Mouse (Mus musculus) thymus, adult 18-20 months (tissue): Measurements from ENCODE around the gene Cers1.

ENCODE experiments used
- DNase-seq, 2 experiments: peaks; one replicate each; pipeline ENCODE4 v3.0.0; 2022; ENCODE audit warnings: mixed read lengths in 2 of 2

Gene Cers1

DNA sequence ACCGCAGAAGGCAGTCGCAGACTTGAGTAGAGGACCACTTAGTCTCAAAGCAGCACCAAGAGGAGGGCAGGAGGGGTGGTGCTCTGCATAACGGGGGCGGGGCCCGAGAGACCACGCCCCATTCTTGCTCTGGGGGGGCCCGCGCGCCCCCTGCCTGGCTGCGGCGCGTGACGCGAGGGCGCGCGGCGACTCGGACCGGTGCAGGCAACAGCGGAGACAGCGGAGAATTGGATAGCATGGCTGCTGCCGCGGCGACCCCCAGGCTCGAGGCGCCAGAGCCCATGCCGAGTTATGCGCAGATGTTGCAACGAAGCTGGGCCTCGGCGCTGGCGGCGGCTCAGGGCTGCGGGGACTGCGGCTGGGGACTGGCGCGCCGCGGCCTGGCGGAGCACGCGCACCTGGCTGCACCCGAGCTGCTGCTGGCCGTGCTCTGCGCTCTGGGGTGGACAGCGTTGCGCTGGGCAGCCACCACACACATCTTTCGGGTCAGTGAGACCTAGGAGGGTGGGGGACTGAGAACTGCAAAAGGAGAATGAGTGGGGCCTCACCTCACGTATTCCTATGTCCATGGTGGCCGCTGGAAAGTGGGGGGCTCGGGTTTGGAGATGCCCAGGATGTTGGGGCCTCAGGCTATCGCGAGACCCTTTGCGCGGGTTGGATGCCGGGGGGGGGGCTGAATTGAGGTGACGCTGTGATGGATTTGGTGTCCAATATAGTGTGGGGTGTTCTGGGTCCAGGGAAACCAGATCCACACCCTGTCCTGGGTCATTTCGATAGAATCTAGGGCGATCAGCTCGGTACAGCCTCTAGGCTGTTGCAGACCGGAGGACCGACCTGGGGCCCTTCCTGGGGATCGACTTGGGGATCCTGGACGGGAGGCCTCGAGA is at the start of gene Cers1:
TSS of gene Cers1 (plus strand) at position 152 of the 887 bp plus-strand sequence.
- DNase-seq = peak in 1 of 2 experiments; percentile 29

- no peak for DNase-seq
Measured at GRCm38 (mm10) chr8:70267674-70268073, 47.9 kb upstream of the Cers1 start.

- no peak for DNase-seq
Measured at GRCm38 (mm10) chr8:70268311-70268710, 47.3 kb upstream of the Cers1 start.

GRCm38 (mm10) chr8:70268799-70269565 is 46.6 kb upstream of the Cers1 start:
- no peak for DNase-seq

GRCm38 (mm10) chr8:70272949-70273348 is 42.6 kb upstream of the Cers1 start:
- no peak for DNase-seq

DNA sequence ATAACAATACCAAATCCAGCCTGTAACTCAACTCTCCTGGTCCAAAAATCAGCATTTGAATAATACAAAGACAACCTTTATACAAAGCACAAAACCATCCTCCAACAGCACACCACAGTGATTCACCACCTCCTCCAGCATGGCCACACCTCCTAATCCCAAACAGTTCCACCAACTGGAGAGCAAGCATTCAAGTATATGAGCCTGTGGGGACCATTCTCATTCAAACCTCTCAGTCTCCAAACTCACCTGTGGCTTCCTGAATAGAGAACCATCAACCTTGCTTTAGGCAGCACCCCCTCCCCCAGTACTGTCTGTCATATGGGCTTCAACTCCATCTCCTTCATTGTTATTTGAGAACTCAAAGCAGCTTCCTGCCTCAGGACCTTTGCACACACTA is 41.2 kb upstream of the Cers1 start:
- DNase-seq = no peak

- no peak for DNase-seq
Measured at GRCm38 (mm10) chr8:70276476-70276875, 39.1 kb upstream of the Cers1 start.

DNA sequence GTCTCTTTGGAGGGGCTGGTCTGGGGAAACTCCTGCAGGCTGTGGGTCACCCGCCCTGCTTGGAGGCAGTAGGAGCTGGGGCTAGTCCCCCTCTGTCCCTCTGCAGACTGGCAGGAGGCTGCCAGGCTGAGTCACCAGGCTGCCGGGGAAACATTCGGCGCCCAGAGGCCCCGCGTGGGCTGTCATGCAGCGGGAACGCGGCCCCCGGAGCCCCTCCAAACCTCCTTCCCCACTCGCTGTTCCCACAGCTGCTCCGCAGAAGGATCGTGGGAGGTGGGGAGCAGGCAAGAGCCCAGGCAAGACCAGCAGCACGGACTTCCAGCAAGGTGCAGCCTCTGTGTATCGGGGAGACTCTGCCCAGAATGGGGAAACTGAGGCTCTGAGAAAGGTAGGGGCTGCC is 37.4 kb upstream of the Cers1 start:
- DNase-seq = no peak

- DNase-seq = no peak
Measured at GRCm38 (mm10) chr8:70279266-70279665, 36.3 kb upstream of the Cers1 start.

DNA sequence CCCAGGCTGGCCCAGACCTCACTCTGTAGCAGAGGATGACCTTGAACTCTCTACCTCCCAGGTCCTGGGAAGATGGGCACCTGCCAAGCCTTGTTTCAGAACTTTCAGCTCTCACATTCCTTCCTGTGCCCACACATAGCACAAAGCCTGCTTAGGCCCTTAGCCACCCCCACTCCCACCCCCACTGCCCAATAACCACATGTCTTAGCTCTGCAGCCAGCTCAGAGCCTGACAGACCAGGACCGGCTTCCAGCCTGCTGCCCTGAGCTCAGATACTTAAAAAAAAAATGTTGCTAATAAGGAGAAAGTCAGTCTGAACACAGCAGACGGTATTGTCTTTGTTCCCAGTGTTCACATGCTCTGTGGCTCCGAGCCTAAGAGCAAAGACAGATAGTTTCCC is 34.6 kb upstream of the Cers1 start:
- DNase-seq = no peak

DNA sequence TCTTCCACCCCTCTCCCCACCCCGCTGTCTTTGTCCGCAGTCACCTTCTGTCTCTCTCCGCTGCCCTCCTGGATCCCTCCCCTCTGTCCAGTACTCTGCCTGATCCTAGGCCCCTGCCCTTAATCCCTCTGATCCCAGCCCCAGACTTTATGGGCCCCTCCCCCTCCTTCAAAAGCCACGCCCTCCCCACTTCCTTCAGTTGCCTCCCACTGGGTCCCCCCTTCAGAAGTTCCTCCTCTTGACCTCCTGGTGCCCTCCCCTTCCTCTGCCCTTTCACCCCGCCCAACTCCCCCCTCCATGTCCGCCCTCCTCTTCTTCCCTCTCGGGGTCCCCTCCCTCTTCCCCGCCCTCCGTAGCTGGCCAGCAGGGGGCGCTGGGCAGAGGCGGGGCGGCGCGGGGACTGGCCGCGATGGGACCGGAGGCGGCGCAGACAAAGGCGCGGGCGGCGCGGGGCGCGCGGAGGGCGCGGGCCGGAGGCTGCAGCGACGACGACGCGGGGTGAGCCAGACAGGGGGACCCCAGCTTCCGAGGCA is 32.9 kb upstream of the Cers1 start, which contains the start of gene Homer3:
TSS of gene Homer3 (plus strand) at position 225 of the 533 bp plus-strand sequence.
- DNase-seq = peak; percentile 85 to 91

GRCm38 (mm10) chr8:70283136-70284077 is 32.2 kb upstream of the Cers1 start:
- peak in 1 of 2 experiments; percentile 18 for DNase-seq

- DNase-seq = no peak
Measured at GRCm38 (mm10) chr8:70284421-70284820, 31.2 kb upstream of the Cers1 start.

DNA sequence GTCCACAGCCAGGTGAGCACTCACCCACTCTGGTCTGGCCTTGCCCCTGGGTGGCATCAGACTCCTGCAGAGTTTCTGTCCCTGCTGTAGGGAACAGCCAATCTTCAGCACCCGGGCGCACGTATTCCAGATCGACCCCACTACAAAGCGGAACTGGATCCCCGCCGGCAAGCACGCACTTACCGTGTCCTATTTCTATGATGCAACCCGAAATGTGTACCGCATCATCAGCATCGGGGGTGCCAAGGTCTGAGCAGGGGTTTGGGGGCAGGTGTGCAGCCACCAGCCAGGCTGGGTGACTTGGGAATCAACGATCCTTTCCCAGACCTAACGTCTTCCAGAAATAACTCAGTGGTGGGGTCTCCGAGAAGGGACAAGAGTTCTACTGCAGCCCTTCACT is 30.3 kb upstream of the Cers1 start:
- no peak for DNase-seq

DNA sequence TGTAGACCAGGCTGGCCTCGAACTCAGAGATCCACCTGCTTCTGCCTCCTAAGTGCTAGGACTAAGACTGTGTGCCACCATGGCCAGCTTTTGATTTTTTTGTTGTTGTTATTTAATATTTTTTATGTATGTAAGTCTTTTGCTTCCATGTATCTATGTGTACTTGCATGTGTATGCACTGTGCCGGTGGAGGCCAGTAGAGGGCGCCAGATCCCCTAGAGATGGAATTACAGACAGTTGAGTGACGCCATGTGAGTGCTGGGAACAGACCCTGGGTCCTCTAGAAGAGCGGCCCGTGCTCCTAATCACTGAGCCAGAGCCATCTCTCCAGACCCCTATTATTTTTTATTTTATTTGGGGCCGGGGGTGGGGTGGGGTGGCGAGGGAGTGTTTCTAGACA is 28.8 kb upstream of the Cers1 start:
- no peak for DNase-seq

DNA sequence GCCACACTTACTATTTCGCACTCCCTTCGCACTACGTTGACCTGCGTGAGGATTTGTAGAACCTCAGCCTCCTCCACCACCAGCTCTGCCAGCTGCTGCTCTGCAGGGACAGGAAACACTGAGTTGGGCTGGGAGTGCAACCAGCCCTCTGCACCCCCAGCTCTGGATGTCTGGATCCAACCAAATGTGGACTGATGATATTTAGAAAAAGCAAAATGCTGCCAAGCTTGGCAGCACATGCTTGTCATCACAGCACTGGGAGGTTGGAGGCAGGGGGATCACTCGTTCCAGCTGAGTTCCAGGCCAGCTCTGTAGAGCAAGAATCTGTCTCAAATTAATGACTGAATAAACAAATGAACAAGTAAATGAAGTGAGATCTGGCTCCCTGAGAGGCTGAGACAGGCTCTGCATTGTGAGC is 21.6 kb upstream of the Cers1 start:
- no peak for DNase-seq

GRCm38 (mm10) chr8:70300881-70301280 is 14.7 kb upstream of the Cers1 start:
- no peak for DNase-seq

- DNase-seq = peak; percentile 81 to 86
Measured at GRCm38 (mm10) chr8:70302358-70302890, 13.2 kb upstream of the Cers1 start, which contains the start of the genes Ddx49 and Cope. Gene Ddx49, minus strand, starts transcription at chr8:70302489. Gene Cope, plus strand, starts transcription at chr8:70302518.

- DNase-seq = no peak
Measured at GRCm38 (mm10) chr8:70302901-70303300, 12.7 kb upstream of the Cers1 start.

- DNase-seq = no peak
Measured at GRCm38 (mm10) chr8:70309311-70309710, 6.3 kb upstream of the Cers1 start.

- no peak for DNase-seq
Measured at GRCm38 (mm10) chr8:70313399-70313798, 2.2 kb upstream of the Cers1 start.
